Mouse (Mus musculus): ENCODE data around the gene D10Jhu81e. TPM values are rescaled to one million over a fixed set of nuclear protein-coding genes. Genes with fewer than 3 reads are reported as not detected.
"Not testable (repeated sequence)": the region's sequence is repeated elsewhere in the genome, so short reads cannot be mapped to it uniquely, and the experiment has no call there.

D10Jhu81e gene
- total RNA-seq, 2 experiments from 2014 or later, result 380 to 389 TPM

GRCm38 (mm10) chr10:78138812-78139523, 30.6 kb downstream of the D10Jhu81e start:
- intact Hi-C loops (cut with DNase I), result no loop called here
- peak; percentile 65 to 73 for DNase-seq

- intact Hi-C loops (cut with DNase I), result no loop called here
- DNase-seq, result no peak
These were observed 32.4 kb downstream of the D10Jhu81e start for GRCm38 (mm10) chr10:78137191-78137590.

DNA sequence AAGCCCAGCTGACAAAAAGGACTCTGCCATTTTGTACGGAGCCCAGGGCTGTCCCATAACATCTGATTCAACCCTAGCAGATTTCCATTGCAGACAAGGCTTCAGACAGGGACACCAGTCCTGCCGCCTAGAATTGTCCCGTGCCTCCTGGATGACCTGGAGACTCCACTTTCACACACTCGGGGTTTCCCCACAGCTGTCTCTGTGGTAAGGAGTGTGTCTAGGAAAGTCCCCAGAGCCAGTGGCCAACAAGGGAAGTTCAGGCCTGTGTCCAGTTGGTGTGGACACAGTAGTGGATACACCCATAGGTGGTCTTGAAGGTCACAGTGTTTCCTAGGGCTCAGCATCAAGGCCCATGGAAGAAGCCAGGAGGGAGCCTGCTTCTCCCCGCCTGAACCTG, 33.6 kb downstream of the D10Jhu81e start:
- intact Hi-C loops (cut with DNase I), result no loop called here
- DNase-seq, result no peak

DNA sequence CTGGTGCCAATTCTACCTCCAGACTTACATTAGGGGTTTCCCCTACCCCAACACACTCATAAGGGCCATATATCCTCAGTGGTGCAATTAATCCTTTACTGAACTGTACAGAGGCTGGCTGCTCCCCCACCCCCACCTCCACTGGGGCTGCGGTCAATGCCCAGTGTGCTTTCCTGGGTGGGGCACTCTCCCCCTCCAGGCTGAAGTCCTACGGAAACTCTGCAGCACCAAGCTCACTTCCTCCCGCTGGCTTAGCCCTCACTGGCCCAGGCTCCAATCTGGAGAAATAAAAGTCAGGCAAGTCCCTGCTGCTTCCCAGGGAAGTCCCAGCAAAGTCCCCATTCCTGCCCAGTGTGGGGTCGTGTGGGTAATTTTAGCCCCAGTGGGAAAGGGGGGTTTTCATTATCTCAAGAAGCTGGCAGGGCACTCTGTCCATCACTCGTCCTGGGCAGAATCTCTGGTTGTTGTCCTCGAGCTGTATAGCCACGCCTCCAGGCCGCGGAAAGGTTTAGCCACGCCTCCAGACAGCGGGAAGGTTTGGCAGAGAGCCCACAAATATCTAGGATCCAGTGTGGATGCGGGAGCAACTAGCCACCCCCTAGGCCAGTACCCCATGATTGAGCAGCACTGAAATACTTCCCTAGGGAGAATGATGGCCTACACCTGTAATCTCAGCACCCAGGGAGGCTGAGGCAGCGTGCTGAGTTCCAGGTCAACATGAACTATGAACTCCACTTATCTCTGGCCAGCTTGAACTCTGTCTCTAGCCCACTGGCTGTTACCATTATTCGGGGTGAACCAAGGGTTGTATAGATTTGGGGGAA, 34.4 kb downstream of the D10Jhu81e start:
- DNase-seq, result peak; percentile 42 to 45
- intact Hi-C loops (cut with DNase I), result no loop called here

GRCm38 (mm10) chr10:78134400-78134799, 35.2 kb downstream of the D10Jhu81e start:
- intact Hi-C loops (cut with DNase I), result no loop called here
- DNase-seq, result no peak

- no peak for DNase-seq
- intact Hi-C loops (cut with DNase I), result no loop called here
These were observed 39.6 kb downstream of the D10Jhu81e start for GRCm38 (mm10) chr10:78129998-78130397.

GRCm38 (mm10) chr10:78129423-78129822, 40.2 kb downstream of the D10Jhu81e start:
- DNase-seq, result peak; percentile 58 to 64
- intact Hi-C loops (cut with DNase I), result no loop called here

- intact Hi-C loops (cut with DNase I), result no loop called here
- DNase-seq, result no peak
These were observed 40.9 kb downstream of the D10Jhu81e start for GRCm38 (mm10) chr10:78128647-78129046.

DNA sequence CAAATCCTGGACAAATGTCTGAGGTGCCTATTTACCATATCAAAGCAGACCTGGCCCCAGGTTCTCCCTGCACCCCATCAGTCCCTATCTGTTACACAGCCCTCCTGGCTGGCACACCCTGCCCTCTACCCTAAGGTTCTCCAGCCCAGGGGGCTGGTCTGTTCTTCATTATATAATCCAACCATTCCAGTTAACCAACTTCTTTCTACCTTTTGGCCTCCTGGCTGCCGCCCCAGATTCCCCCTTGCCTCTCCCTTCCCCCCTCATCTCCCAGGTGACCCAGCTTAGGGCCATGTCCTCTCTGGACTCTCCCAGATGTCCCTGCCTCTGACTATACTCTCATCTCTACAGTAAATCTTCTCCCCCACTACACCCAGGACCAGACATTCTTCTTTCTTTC, 41.7 kb downstream of the D10Jhu81e start:
- DNase-seq, result no peak
- intact Hi-C loops (cut with DNase I), result no loop called here

DNA sequence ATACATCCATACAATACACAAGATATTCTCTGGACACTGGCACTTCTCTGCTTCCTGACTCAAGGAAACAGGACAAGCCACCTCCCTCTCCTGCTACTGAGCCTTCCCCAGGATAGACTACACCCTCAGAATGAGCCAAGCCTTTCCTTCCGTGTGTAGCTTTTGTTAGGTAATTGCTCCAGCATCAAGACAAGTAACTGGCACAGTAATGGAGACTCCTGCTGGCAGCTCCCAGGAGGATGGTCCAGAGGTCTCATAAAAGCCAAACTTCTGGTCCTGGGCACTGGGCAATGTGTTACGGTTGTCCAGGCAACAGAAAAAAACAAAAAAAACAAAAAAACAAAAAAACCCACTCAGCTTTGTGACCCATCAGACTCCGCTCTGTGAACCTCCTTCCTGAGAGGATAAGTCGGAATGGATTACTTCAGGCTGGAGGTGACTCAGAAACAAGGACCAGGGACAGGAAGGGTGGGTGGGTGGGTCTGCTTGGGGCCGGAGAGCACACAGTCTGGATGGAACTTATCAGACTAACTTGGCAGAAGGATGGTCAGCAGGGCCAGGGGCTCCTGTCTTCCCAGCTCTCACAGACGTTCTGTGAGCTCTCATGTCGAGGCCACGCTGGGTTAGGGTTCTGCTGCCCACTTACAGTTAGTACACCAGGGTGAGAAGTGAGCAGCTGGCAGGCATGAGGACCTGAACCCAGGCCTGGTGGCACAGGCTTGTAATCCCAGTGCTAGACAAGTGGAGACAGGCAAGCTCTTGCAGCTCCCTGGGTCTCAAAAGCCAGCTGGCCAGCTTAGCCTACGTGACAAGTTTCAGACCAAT, 42.3 kb downstream of the D10Jhu81e start:
- intact Hi-C loops (cut with DNase I), result no loop called here
- no peak for DNase-seq

DNA sequence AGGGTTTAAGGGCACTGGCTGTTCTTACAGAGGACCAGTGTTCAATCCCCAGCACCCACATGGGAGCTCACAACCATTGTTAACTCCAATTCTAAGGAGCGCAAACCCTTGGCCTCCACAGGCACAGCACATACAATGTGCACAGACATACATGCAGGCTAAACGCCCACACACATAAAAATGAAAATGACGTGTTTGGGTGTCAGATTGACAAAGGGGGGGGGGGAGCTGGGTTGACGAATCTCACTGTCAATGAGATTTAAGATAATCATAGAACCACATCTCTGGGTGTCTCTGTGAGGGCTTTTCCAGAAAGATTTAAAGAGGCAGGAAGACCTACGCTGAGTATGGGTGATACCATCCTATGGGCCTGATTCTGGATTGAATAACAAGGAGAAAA, 43.3 kb downstream of the D10Jhu81e start:
- intact Hi-C loops (cut with DNase I), result no loop called here
- DNase-seq, result no peak

DNA sequence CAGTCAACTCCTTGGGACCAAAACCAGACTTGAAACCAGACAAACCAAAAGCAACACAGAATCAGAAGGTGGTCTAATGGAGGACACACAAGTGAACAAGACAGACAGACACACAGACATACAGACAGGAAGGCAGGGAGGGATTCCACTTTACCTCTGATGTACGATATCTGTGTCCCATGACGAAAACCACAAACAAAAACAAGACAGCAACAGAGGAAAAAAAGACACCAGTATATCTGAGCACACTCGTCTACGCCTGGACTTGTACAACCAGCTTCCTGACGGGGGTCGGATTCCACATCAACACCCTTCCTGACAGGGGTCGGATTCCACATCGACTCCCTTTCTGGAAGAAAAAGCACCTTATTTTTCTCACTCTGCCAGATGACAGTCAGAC, 44.5 kb downstream of the D10Jhu81e start:
- intact Hi-C loops (cut with DNase I), result loop anchor here (2.0 kb wide), 1 partner anchor 54 kb away; no protein-coding TSS in a partner anchor
- not testable (repeated sequence) for DNase-seq

- peak; percentile 29 to 55 for DNase-seq
- intact Hi-C loops (cut with DNase I), result loop anchor here (2.0 kb wide), 1 partner anchor 53 kb away; no protein-coding TSS in a partner anchor
These were observed 45.4 kb downstream of the D10Jhu81e start for GRCm38 (mm10) chr10:78124137-78124536.

- intact Hi-C loops (cut with DNase I), result no loop called here
- DNase-seq, result no peak
These were observed 50.2 kb downstream of the D10Jhu81e start for GRCm38 (mm10) chr10:78119422-78119821.

DNA sequence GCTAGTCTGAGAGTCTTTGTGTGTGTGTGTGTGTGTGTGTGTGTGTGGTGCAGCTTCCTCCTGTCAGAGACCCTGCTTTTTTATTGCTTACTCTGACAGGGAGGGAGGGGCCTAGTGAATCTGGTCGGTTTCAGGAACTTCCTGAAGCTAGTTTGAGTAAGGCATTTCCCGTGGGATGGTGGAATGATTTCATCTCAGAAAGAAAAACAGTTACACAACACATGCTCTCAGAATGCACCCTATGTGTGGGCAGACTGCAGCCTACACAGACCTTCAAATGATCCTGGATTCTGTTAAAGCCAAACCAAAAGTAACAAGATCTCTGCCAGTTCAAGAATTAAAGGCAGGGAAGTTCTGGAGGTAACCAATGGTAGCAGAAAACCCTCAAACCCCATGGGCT, 54.4 kb downstream of the D10Jhu81e start:
- DNase-seq, result no peak
- intact Hi-C loops (cut with DNase I), result no loop called here

DNA sequence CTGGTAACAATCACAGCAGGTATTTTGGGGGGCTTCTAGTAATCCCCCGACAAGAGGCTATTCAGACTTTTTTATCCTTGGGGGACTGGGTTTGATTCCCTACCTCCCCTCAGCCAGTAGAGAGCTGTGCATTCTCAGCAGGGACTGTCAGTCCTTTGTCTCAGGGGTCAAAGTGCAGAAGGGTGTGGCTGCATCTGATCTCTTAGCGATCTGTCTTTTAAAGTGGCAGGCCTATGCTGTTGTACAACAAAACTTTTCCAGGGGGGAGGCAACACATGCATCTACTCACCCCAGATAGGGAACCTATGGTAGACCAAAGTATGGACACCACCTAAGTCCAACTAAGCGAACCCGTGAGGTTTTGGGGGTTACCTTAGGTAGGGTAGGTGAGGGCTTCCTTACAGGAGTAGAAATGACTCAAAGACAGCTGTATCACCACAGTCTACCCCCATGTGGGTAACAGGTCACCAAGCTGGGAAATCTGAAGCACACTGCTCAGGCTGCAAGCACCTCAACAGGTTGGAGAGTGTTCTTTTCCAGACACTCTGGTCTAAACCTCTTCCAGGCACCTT, 55.0 kb downstream of the D10Jhu81e start:
- DNase-seq, result no peak
- intact Hi-C loops (cut with DNase I), result no loop called here
